Mouse (Mus musculus): ENCODE data around the gene Aup1.

The Aup1 gene

GRCm38 (mm10) chr6:83027706-83028105 is 26.6 kb upstream of the Aup1 start:
- in situ Hi-C loops (cut with MseI, MboI), result no loop called here

DNA sequence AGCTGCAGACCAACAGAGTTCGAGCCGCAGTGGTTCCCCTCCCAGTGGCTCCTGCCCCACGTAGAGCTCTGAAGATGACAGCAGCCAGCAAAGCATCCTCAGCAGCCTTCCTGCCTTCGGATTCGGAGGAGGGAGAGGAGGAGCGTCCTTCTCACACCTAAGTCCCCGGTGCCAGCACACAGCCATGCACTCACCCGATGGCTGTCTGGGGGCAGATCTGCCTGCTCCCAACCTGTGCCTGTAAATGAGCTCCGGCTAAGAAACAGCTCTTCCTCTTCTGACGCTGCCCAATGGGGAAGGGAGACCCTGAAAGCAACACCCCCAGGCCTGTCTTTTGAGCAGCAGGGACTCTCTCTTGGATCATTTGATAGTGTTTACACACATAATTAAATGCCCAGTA is 24.5 kb upstream of the Aup1 start:
- in situ Hi-C loops (cut with MseI, MboI), result no loop called here

DNA sequence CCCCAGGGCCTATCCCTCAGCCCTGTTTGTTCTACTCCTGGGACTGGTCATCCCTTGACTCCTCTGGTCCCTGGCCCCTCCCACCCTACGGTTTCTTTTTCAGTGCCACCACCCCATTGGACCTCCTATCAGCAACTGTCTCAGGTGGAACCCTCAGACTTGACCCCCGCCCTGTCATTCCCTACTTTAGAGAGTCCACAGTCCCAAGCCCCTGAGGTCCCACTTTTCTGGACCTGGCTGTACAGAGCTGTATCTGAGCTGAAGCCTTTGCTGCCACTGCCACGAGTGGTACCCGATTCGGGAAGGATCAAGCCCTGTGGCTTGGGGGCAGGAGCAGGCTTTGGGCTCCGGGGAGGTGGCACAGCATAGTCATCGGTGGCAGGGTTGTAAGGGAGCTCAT is 23.2 kb upstream of the Aup1 start:
- in situ Hi-C loops (cut with MseI, MboI), result no loop called here

GRCm38 (mm10) chr6:83031921-83032590 is 22.3 kb upstream of the Aup1 start:
- in situ Hi-C loops (cut with MseI, MboI), result no loop called here

DNA sequence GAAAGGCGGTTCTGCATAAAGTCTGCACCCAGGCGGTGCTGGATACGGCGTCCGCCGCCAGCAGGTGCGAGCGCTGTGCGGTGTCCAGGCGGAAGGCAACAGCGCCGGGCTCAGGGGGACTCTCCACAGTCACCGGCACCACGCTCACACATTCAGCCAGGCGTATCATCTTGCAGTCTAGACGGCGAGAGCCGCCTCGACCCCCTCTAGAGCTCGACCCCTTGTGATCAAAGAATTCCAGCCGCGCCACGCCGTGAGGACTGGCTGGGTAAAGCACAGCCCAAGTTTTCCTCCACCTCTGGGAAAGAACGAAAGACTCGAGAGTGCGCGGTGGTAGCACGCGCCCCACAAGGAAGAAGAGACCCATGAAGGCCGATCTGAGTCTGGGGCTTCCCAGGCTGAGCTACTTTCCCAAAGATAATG is 21.5 kb upstream of the Aup1 start:
- in situ Hi-C loops (cut with MseI, MboI), result no loop called here

- in situ Hi-C loops (cut with MseI, MboI), result no loop called here
These were observed 20.8 kb upstream of the Aup1 start, which contains the start of the genes Dok1 and Loxl3 for GRCm38 (mm10) chr6:83033249-83034185. Dok1 (minus strand) TSS chr6:83033471. Loxl3 (plus strand) TSS chr6:83034173.

- in situ Hi-C loops (cut with MseI, MboI), result no loop called here
These were observed 19.8 kb upstream of the Aup1 start for GRCm38 (mm10) chr6:83034463-83035055.

GRCm38 (mm10) chr6:83037188-83037587 is 17.1 kb upstream of the Aup1 start:
- in situ Hi-C loops (cut with MseI, MboI), result no loop called here

GRCm38 (mm10) chr6:83038496-83039012 is 15.8 kb upstream of the Aup1 start:
- in situ Hi-C loops (cut with MseI, MboI), result no loop called here

GRCm38 (mm10) chr6:83040601-83041000 is 13.7 kb upstream of the Aup1 start:
- in situ Hi-C loops (cut with MseI, MboI), result no loop called here

DNA sequence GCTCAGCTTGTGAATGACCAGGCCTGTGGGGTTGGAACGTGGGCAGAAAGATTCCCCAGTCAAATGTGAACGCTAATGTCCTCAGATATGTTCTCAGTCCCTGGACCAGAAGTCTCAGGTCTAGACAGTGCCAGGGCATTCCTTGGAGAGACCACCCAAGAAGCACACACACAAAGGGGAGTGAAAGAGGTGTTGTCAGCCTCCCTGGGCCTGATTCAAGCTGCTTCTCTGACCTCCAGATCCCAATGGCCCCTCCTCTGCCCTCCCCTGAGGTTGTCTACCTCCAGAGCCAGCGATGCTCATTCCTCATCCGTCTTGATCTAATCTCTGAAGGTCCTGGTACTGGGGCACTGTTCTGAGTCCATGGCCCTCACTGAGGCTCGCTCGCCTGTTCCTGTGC is 10.8 kb upstream of the Aup1 start:
- in situ Hi-C loops (cut with MseI, MboI), result no loop called here

DNA sequence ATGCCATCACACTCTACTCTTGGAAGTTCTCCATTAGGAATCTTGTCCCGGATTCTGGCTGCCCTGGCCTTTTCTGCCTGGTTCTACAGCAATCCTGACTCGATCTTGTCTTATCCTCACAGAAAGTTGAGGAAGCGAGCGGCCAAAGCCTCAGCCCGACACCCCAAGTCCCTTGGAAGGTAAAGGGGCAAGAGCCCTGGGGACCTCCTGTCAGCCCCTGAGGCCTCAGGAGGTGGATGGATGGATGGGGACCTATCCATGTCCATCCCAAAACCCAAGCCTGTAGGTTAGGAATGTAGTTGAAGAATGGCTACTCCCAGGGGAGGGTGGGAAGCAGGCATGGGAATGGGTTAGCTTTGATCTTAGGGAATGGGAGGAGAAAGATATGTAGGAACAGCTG is 10.3 kb upstream of the Aup1 start:
- in situ Hi-C loops (cut with MseI, MboI), result no loop called here

- in situ Hi-C loops (cut with MseI, MboI), result no loop called here
These were observed 9.6 kb upstream of the Aup1 start for GRCm38 (mm10) chr6:83044742-83045141.

- in situ Hi-C loops (cut with MseI, MboI), result no loop called here
These were observed 5.0 kb upstream of the Aup1 start for GRCm38 (mm10) chr6:83049367-83049766.

- in situ Hi-C loops (cut with MseI, MboI), result no loop called here
These were observed 973 bp upstream of the Aup1 start for GRCm38 (mm10) chr6:83053136-83053960.

GRCm38 (mm10) chr6:83054871-83055431 is 630 bp downstream of the Aup1 start, which contains the start of gene Htra2:
Htra2 (minus strand) TSS chr6:83055273.
- in situ Hi-C loops (cut with MseI, MboI), result no loop called here

DNA sequence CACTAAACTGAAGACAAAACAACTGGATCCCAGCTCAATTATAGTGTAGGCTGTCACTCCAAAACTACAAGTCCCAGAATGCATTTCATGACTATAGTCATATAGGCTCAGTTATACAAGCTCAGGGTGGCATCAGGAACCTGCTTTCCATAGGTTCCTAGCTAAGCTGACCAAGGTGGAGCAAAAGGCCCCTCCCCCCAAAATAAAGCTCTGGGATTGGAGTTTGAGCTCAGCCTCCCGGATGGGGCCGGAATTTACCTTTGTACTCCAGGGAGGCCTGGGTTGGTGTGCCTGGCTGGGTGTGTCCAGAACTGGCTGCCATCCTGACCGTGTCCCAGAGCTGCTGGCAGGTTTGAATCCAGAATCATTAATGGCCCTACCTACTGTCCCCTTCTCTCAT is 3.5 kb downstream of the Aup1 start, which contains the start of gene Dqx1:
Gene Dqx1, plus strand, starts transcription at position 55 of the 400 bp plus-strand sequence.
- in situ Hi-C loops (cut with MseI, MboI), result no loop called here

DNA sequence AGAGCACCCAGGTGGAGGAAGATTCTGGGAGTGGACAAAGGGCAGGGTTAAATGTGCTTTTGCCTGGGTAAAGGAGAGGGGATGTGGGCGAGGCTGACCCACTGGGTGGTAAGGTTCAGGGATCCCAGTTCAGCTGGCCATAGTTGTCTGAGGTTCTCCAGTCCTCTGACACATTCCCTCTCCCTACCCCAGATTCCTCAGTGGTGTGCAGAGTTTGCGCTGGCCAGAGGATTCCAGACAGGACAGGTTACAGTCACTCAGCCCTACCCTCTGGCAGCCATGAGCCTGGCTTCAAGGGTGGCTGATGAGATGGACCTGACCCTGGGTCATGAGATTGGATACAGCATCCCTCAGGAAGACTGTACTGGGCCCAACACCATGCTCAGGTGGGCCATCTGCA is 4.4 kb downstream of the Aup1 start:
- in situ Hi-C loops (cut with MseI, MboI), result no loop called here

- in situ Hi-C loops (cut with MseI, MboI), result no loop called here
These were observed 11.7 kb downstream of the Aup1 start for GRCm38 (mm10) chr6:83065995-83066394.

DNA sequence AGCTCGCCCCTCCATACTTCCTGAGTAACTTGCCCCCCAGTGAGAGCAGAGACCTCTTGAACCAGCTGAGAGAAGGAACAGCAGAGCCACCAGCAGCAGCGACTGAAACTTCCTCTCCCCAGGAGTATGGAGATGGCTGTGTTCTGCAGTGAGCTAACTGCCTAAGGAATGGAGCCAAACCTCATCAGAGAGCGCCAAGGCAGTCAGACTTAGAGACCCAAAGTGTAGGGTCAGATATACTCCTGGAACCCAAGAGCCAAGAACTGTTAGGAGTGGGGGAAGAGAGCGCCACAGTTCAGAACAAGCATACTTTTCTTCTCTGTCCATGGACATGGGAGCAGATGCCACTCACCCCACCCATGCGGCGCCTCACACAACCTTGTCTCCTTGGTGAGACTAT is 12.1 kb downstream of the Aup1 start:
- in situ Hi-C loops (cut with MseI, MboI), result no loop called here

- in situ Hi-C loops (cut with MseI, MboI), result no loop called here
These were observed 13.9 kb downstream of the Aup1 start for GRCm38 (mm10) chr6:83068221-83068620.
